Mouse (Mus musculus): ENCODE results near the gene Gm1123.

Gene Gm1123

GRCm38 (mm10) chr9:99001326-99001725 is 34.2 kb downstream of the Gm1123 start:
- in situ Hi-C loops (cut with MboI, MseI) = no loop called here

- in situ Hi-C loops (cut with MboI, MseI) = loop anchor here (25.0 kb wide), 2 partner anchors 713 to 1888 kb away; partner anchors contain the start of genes Nmnat3 and Slc25a36
Measured at GRCm38 (mm10) chr9:98999881-99000339, 35.6 kb downstream of the Gm1123 start.

GRCm38 (mm10) chr9:98994103-98994502 is 41.4 kb downstream of the Gm1123 start:
- in situ Hi-C loops (cut with MboI, MseI) = loop anchor here (25.0 kb wide), 2 partner anchors 707 to 1882 kb away; partner anchors contain the start of genes Nmnat3 and Slc25a36

GRCm38 (mm10) chr9:98987131-98987530 is 48.4 kb downstream of the Gm1123 start:
- in situ Hi-C loops (cut with MboI, MseI) = loop anchor here (25.0 kb wide), 2 partner anchors 700 to 1875 kb away; partner anchors contain the start of genes Nmnat3 and Slc25a36

- in situ Hi-C loops (cut with MboI, MseI) = loop anchor here (25.0 kb wide), 2 partner anchors 699 to 1874 kb away; partner anchors contain the start of genes Nmnat3 and Slc25a36
Measured at GRCm38 (mm10) chr9:98986476-98987096, 48.9 kb downstream of the Gm1123 start.

GRCm38 (mm10) chr9:98985800-98986475 is 49.6 kb downstream of the Gm1123 start, which contains the start of gene Faim:
Gene Faim (plus strand): TSS chr9:98986373.
- in situ Hi-C loops (cut with MboI, MseI) = loop anchor here (25.0 kb wide), 2 partner anchors 699 to 1874 kb away; partner anchors contain the start of genes Nmnat3 and Slc25a36

- in situ Hi-C loops (cut with MboI, MseI) = loop anchor here (10.0 to 25.0 kb wide), 3 partner anchors 265 to 1867 kb away; partner anchors contain the start of genes Cep70, Nmnat3 and Slc25a36
Measured at GRCm38 (mm10) chr9:98979431-98980416, 55.8 kb downstream of the Gm1123 start.

- in situ Hi-C loops (cut with MboI, MseI) = loop anchor here (10.0 to 25.0 kb wide), 3 partner anchors 268 to 1864 kb away; partner anchors contain the start of genes Cep70, Nmnat3 and Slc25a36
Measured at GRCm38 (mm10) chr9:98976520-98976919, 59.0 kb downstream of the Gm1123 start.

GRCm38 (mm10) chr9:98976081-98976480 is 59.4 kb downstream of the Gm1123 start:
- in situ Hi-C loops (cut with MboI, MseI) = loop anchor here (10.0 to 25.0 kb wide), 3 partner anchors 269 to 1864 kb away; partner anchors contain the start of genes Cep70, Nmnat3 and Slc25a36

GRCm38 (mm10) chr9:98974898-98975297 is 60.6 kb downstream of the Gm1123 start:
- in situ Hi-C loops (cut with MboI, MseI) = loop anchor here (10.0 to 25.0 kb wide), 3 partner anchors 270 to 1863 kb away; partner anchors contain the start of genes Cep70, Nmnat3 and Slc25a36

- in situ Hi-C loops (cut with MboI, MseI) = loop anchor here (10.0 kb wide), 1 partner anchor 271 kb away; the partner anchor contains the start of gene Cep70
Measured at GRCm38 (mm10) chr9:98973561-98973960, 62.0 kb downstream of the Gm1123 start.

- in situ Hi-C loops (cut with MboI, MseI) = loop anchor here (10.0 kb wide), 1 partner anchor 272 kb away; the partner anchor contains the start of gene Cep70
Measured at GRCm38 (mm10) chr9:98973101-98973521, 62.4 kb downstream of the Gm1123 start.

- in situ Hi-C loops (cut with MboI, MseI) = no loop called here
Measured at GRCm38 (mm10) chr9:98965084-98965483, 70.4 kb downstream of the Gm1123 start.

- in situ Hi-C loops (cut with MboI, MseI) = no loop called here
Measured at GRCm38 (mm10) chr9:98963661-98964060, 71.9 kb downstream of the Gm1123 start.

GRCm38 (mm10) chr9:98962478-98963142 is 72.9 kb downstream of the Gm1123 start:
- in situ Hi-C loops (cut with MboI, MseI) = no loop called here

GRCm38 (mm10) chr9:98961591-98962477 is 73.7 kb downstream of the Gm1123 start:
- in situ Hi-C loops (cut with MboI, MseI) = no loop called here

GRCm38 (mm10) chr9:98960348-98960747 is 75.2 kb downstream of the Gm1123 start:
- in situ Hi-C loops (cut with MboI, MseI) = no loop called here

GRCm38 (mm10) chr9:98959851-98960250 is 75.7 kb downstream of the Gm1123 start:
- in situ Hi-C loops (cut with MboI, MseI) = no loop called here

- in situ Hi-C loops (cut with MboI, MseI) = no loop called here
Measured at GRCm38 (mm10) chr9:98958628-98959027, 76.9 kb downstream of the Gm1123 start.

Measured in regulatory T cell (primary cell).